Mouse (Mus musculus) liver, adult 2 months (tissue): ENCODE results near the gene Gad2.

ENCODE experiments used
- CTCF ChIP-seq: fragments of 200-500 bp; IDR thresholded peaks from 2 replicates; pipeline ENCODE4 v1.5.1; 2011; ENCODE audit warnings: low read depth, low read length, control low read depth
- POLR2A ChIP-seq: fragments of 200-500 bp; IDR thresholded peaks from 2 replicates; pipeline ENCODE4 v1.6.1; 2011; ENCODE audit warnings: low read length, control low read depth; ENCODE audit not compliant: insufficient read depth; ENCODE audit errors: extremely low read depth

GRCm38 (mm10) chr2:22623111-22624070 lies 1.4 kb downstream of the Gad2 start:
- TF ChIP-seq POLR2A (no peak), CTCF (no peak)
